ENCODE assay signal across 11 mouse cellular contexts in the genomic region with DNA sequence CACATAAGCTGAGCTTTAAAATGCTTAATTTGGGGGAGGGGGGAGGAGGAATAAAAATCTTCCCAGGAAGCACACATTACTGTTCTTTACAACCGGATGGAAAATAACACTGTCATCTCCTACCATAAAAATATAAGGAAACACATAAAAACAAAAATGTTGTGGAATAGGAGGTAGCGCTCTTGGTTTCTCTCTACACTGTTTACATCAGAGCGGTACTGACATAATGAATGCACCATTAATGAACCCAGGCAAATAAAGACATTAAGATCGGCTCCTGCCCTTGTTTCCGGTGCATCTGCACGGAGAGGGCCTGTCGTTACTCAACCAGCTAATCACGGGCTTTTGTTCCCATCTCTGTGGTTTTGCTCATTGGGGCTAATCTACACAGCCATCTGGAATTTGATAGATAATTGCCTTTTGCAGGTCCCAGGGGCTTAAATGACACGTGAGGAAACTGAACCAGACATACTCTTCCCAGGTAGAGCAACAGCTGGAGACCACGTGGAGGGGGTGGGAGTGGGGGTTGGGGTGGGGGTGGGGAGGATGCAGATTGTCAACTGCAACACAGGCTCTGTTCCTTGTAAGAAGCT.
A peak's percentile ranks its signal among the peaks of the same experiment; 100 is the strongest.
DNase-seq lines count a peak whose midpoint lies in the region; ATAC-seq and TF ChIP-seq lines count a peak whose summit lies in the region.
"Had no signal": no experiment of that assay in that cellular context is flagged by ENCODE, and none has a peak within 500 bp of the region (broad histone marks: within the 10 kb centered on the region; RNA-seq: fewer than 3 reads in every experiment).

No protein-coding gene starts in this region.

- H3K27ac ChIP-seq in kidney, postnatal 0 days = peak overlapping the region; percentile 54; the same call in 1 of the 2 replicates
- H3K27ac ChIP-seq in forebrain, embryonic 11.5 days (ENCODE audit: low read depth, low read length) = peak overlapping the region; percentile 65; the same call in 1 of the 2 replicates
- H3K27ac ChIP-seq in limb, embryonic 10.5 days = peak overlapping the region; percentile 79
- H3K27ac ChIP-seq in neural tube, embryonic 15.5 days (replicated peaks) = peak overlapping the region; percentile 58
- H3K27ac ChIP-seq: liver, embryonic 14.5 days had no signal

- ATAC-seq in kidney, postnatal 0 days (replicated peaks; ENCODE audit: low FRiP score, low read depth) = peak; percentile 53; the same call in 1 of the 2 replicates
- ATAC-seq in forebrain, embryonic 11.5 days (replicated peaks; ENCODE audit: low FRiP score) = peak; percentile 72
- peak; percentile 29; the same call in 1 of the 2 replicates for ATAC-seq in neural tube, embryonic 15.5 days (ENCODE audit: low FRiP score)
- ATAC-seq: inflammation-experienced regulatory T-cells, adult 6 months had no signal

- no peak overlapping the region for H3K4me3 ChIP-seq in kidney, postnatal 0 days (replicated peaks; ENCODE audit: low read depth, low read length)
- no peak overlapping the region for H3K4me3 ChIP-seq in forebrain, embryonic 11.5 days (ENCODE audit: low read depth, low read length)
- peak overlapping the region; percentile 13; the same call in 1 of the 2 replicates for H3K4me3 ChIP-seq in limb, embryonic 10.5 days
- no peak overlapping the region for H3K4me3 ChIP-seq in neural tube, embryonic 15.5 days (replicated peaks)

- H3K9me3 ChIP-seq in kidney, postnatal 0 days (replicated peaks; ENCODE audit: low read length) = no peaks in the 10 kb centered on the region
- H3K9me3 ChIP-seq in forebrain, embryonic 11.5 days (ENCODE audit: control insufficient read depth, low read length) = no peaks in the 10 kb centered on the region
- no peaks in the 10 kb centered on the region for H3K9me3 ChIP-seq in limb, embryonic 10.5 days (replicated peaks)
- no peaks in the 10 kb centered on the region for H3K9me3 ChIP-seq in neural tube, embryonic 15.5 days (replicated peaks)

- no peak overlapping the region; the same call in 1 of the 2 replicates for H3K4me2 ChIP-seq in kidney, postnatal 0 days (ENCODE audit: low read length)
- no peak overlapping the region for H3K4me2 ChIP-seq in forebrain, embryonic 11.5 days (ENCODE audit: low read depth, low read length, severe bottlenecking)
- H3K4me2 ChIP-seq in neural tube, embryonic 15.5 days = peak overlapping the region; percentile 5; the same call in 1 of the 2 replicates

- no peaks in the 10 kb centered on the region for H3K36me3 ChIP-seq in kidney, postnatal 0 days (ENCODE audit: insufficient read depth, low read length)
- H3K36me3 ChIP-seq in forebrain, embryonic 11.5 days (ENCODE audit: control insufficient read depth, insufficient read depth, low read length) = no peaks in the 10 kb centered on the region
- H3K36me3 ChIP-seq in limb, embryonic 10.5 days = no peaks in the 10 kb centered on the region
- H3K36me3 ChIP-seq in neural tube, embryonic 15.5 days = no peaks in the 10 kb centered on the region

- H3K4me1 ChIP-seq in kidney, postnatal 0 days (replicated peaks; ENCODE audit: insufficient read depth, low read length) = no peaks in the 10 kb centered on the region; the same call in 1 of the 2 replicates
- peaks cover 18% of the 10 kb centered on the region; the same call in 1 of the 2 replicates for H3K4me1 ChIP-seq in forebrain, embryonic 11.5 days (replicated peaks; ENCODE audit: control insufficient read depth, insufficient read depth, low read length)
- peaks cover 68% of the 10 kb centered on the region for H3K4me1 ChIP-seq in limb, embryonic 10.5 days
- peaks cover 64% of the 10 kb centered on the region for H3K4me1 ChIP-seq in neural tube, embryonic 15.5 days

- no peak overlapping the region for H3K9ac ChIP-seq in kidney, postnatal 0 days (ENCODE audit: low read depth, low read length)
- H3K9ac ChIP-seq in forebrain, embryonic 11.5 days (ENCODE audit: low read length) = no peak overlapping the region
- no peak overlapping the region for H3K9ac ChIP-seq in neural tube, embryonic 15.5 days (replicated peaks)
- H3K9ac ChIP-seq: liver, embryonic 14.5 days had no signal

- no peaks in the 10 kb centered on the region for H3K27me3 ChIP-seq in kidney, postnatal 0 days (ENCODE audit: insufficient read depth, low read length)
- no peaks in the 10 kb centered on the region for H3K27me3 ChIP-seq in forebrain, embryonic 11.5 days (ENCODE audit: control insufficient read depth, insufficient read depth, low read length)
- no peaks in the 10 kb centered on the region for H3K27me3 ChIP-seq in limb, embryonic 10.5 days (ENCODE audit: low read depth, poor library complexity, severe bottlenecking)
- H3K27me3 ChIP-seq in neural tube, embryonic 15.5 days (replicated peaks) = no peaks in the 10 kb centered on the region

- TF ChIP-seq CTCF in kidney, postnatal 0 days (IDR thresholded peaks at IDR 0.05; ENCODE audit: low read depth) = no peak

- DNase-seq in kidney, postnatal 0 days (ENCODE audit: low spot score) = peak; percentile 80
- DNase-seq in kidney, adult 9 months = no peak
- DNase-seq in forebrain, embryonic 11.5 days (ENCODE audit: low spot score) = peak; percentile 73
- peak; percentile 67 for DNase-seq in limb, embryonic 10.5 days (ENCODE audit: low spot score)
- no peak for DNase-seq in lung, postnatal 4 days
- no peak for DNase-seq in lung, postnatal 25 days (ENCODE audit: low spot score)
- DNase-seq in adrenal gland, postnatal 4 days (ENCODE audit: low spot score in 2 of 2) = no peak
- DNase-seq: adrenal gland, postnatal 36 days had no signal

- 8% methylated on average over 10 of the region's 10 CpGs for WGBS in kidney, postnatal 0 days
- WGBS in forebrain, embryonic 11.5 days = 12% methylated on average over 10 of the region's 10 CpGs
- 11% methylated on average over 10 of the region's 10 CpGs for WGBS in limb, embryonic 10.5 days
- WGBS in neural tube, embryonic 15.5 days = 6% methylated on average over 10 of the region's 10 CpGs

Comparison
In these comparisons a context has a peak if more than half of its experiments do, and no peak if none do; other contexts are left out.
1. DNase-seq: peak in kidney, postnatal 0 days (single experiment), forebrain, embryonic 11.5 days (single experiment) and limb, embryonic 10.5 days (single experiment); none in kidney, adult 9 months (single experiment), lung, postnatal 4 days (0 of 2), lung, postnatal 25 days (single experiment) and adrenal gland, postnatal 4 days (0 of 2).
2. Peak in every context shown above with its lines, with median percentiles within 50 percentile points of each other: ATAC-seq and H3K27ac ChIP-seq.